Mouse (Mus musculus) T-helper 1 cell (primary cell): Measurements from ENCODE around the gene Gm20521.

ENCODE experiments used
- in situ Hi-C: fragments of 300-600 bp; cut with MboI, MseI; formaldehyde crosslinking; loops from one replicate; pipeline ENCODE4 v1.15.1; 2025; ENCODE audit warnings: high pct_unique_total_duplicates

The Gm20521 gene

GRCm38 (mm10) chr14:54883154-54884021, at the start of gene Gm20521, which contains the start of gene Bcl2l2:
Gm20521 (plus strand) TSS chr14:54883441.
Bcl2l2 (plus strand) TSS chr14:54883377.
- in situ Hi-C loops = no loop called here

- in situ Hi-C loops = no loop called here
These were observed 39.8 kb upstream of the Gm20521 start for GRCm38 (mm10) chr14:54843461-54843860.

GRCm38 (mm10) chr14:54855726-54856125, 27.5 kb upstream of the Gm20521 start:
- in situ Hi-C loops = no loop called here

- in situ Hi-C loops = no loop called here
These were observed 26.5 kb upstream of the Gm20521 start for GRCm38 (mm10) chr14:54856703-54857102.

GRCm38 (mm10) chr14:54857891-54858290, 25.4 kb upstream of the Gm20521 start:
- in situ Hi-C loops = no loop called here

GRCm38 (mm10) chr14:54860511-54860910, 22.7 kb upstream of the Gm20521 start:
- in situ Hi-C loops = no loop called here

- in situ Hi-C loops = no loop called here
These were observed 19.5 kb upstream of the Gm20521 start for GRCm38 (mm10) chr14:54863501-54864312.

- in situ Hi-C loops = no loop called here
These were observed 18.8 kb upstream of the Gm20521 start for GRCm38 (mm10) chr14:54864313-54865036.

GRCm38 (mm10) chr14:54865626-54866025, 17.6 kb upstream of the Gm20521 start:
- in situ Hi-C loops = no loop called here

- in situ Hi-C loops = no loop called here
These were observed 17.0 kb upstream of the Gm20521 start for GRCm38 (mm10) chr14:54866268-54866667.

GRCm38 (mm10) chr14:54866936-54867335, 16.3 kb upstream of the Gm20521 start:
- in situ Hi-C loops = no loop called here

GRCm38 (mm10) chr14:54868026-54868425, 15.2 kb upstream of the Gm20521 start:
- in situ Hi-C loops = no loop called here

GRCm38 (mm10) chr14:54870861-54871260, 12.4 kb upstream of the Gm20521 start, which contains the start of gene Homez:
Homez (minus strand) TSS chr14:54870961.
- in situ Hi-C loops = no loop called here

GRCm38 (mm10) chr14:54874165-54874564, 9.1 kb upstream of the Gm20521 start:
- in situ Hi-C loops = no loop called here

- in situ Hi-C loops = no loop called here
These were observed 7.2 kb upstream of the Gm20521 start for GRCm38 (mm10) chr14:54875844-54876538.

GRCm38 (mm10) chr14:54876539-54877047, 6.6 kb upstream of the Gm20521 start:
- in situ Hi-C loops = no loop called here

GRCm38 (mm10) chr14:54877048-54877715, 6.1 kb upstream of the Gm20521 start, which contains the start of gene Ppp1r3e:
Ppp1r3e (minus strand) TSS chr14:54877550.
- in situ Hi-C loops = no loop called here

GRCm38 (mm10) chr14:54884022-54884712, 926 bp downstream of the Gm20521 start:
- in situ Hi-C loops = no loop called here

- in situ Hi-C loops = no loop called here
These were observed 2.1 kb downstream of the Gm20521 start for GRCm38 (mm10) chr14:54885309-54885708.

GRCm38 (mm10) chr14:54892200-54892599, 9.0 kb downstream of the Gm20521 start, which contains the start of gene Pabpn1:
Pabpn1 (plus strand) TSS chr14:54892500.
- in situ Hi-C loops = no loop called here
